Mouse (Mus musculus): ENCODE data around the gene Specc1. TPM values are rescaled to one million over a fixed set of nuclear protein-coding genes. Genes with fewer than 3 reads are reported as not detected.

Gene Specc1
- polyA plus RNA-seq, 1 experiment from 2014 or later: 10.2 TPM

GRCm38 (mm10) chr11:62130685-62131295 lies 174.2 kb downstream of the Specc1 start:
- Histone ChIP-seq H3K9ac (no peak overlapping the region), H3K4me1 (replicated peaks) (peaks cover 15% of the 10 kb centered on the region), H3K4me3 (no peak overlapping the region), H3K36me3 (peaks cover 16% of the 10 kb centered on the region), H3K27me3 (no peaks in the 10 kb centered on the region), H3K27ac (replicated peaks) (no peak overlapping the region), H3K4me2 (no peak overlapping the region), H3K9me3 (no peaks in the 10 kb centered on the region)
- 21% methylated on average over 2 of the region's 2 CpGs for WGBS
- no peak for ATAC-seq (ENCODE audit: low read depth)

- H3K36me3 ChIP-seq: peaks cover 16% of the 10 kb centered on the region
- H3K9me3 ChIP-seq: no peaks in the 10 kb centered on the region
- H3K27me3 ChIP-seq: no peaks in the 10 kb centered on the region
- no peak overlapping the region for H3K4me3 ChIP-seq
- 82% methylated on average over 4 of the region's 4 CpGs for WGBS
- no peak overlapping the region for H3K27ac ChIP-seq (replicated peaks)
- no peak overlapping the region for H3K9ac ChIP-seq
- ATAC-seq (ENCODE audit: low read depth): no peak
- H3K4me2 ChIP-seq: no peak overlapping the region
- peaks cover 15% of the 10 kb centered on the region for H3K4me1 ChIP-seq (replicated peaks)
Measured at GRCm38 (mm10) chr11:62131601-62132000, 175.0 kb downstream of the Specc1 start.

DNA sequence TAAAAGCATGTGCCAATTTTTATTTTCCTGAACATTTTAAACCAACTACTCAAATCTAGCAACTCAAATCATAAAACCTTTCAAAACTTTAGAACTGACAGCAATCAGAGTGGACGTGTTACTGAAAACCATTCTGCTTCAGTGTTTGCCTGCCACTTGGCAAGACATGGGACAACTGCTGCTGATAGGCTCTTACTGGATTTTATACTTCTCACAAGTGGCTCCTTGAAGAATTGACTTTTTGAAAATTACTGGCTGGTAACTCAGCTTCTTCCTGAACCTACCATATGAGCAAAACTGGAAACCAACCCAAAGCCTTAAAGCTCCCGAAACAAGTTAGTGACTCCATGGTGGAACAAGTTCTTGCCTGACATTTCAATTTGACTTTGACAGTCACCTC lies 177.6 kb downstream of the Specc1 start:
- no peak overlapping the region for H3K9ac ChIP-seq
- H3K36me3 ChIP-seq: peaks cover 16% of the 10 kb centered on the region
- H3K4me1 ChIP-seq (replicated peaks): peaks cover 12% of the 10 kb centered on the region
- WGBS: 88% methylated on average over 2 of the region's 2 CpGs
- no peak overlapping the region for H3K4me3 ChIP-seq
- ATAC-seq (ENCODE audit: low read depth): no peak
- H3K27ac ChIP-seq (replicated peaks): no peak overlapping the region
- H3K4me2 ChIP-seq: no peak overlapping the region
- no peaks in the 10 kb centered on the region for H3K9me3 ChIP-seq
- no peaks in the 10 kb centered on the region for H3K27me3 ChIP-seq

- H3K27me3 ChIP-seq: no peaks in the 10 kb centered on the region
- WGBS: 80% methylated on average over 7 of the region's 7 CpGs
- no peak overlapping the region for H3K9ac ChIP-seq
- H3K36me3 ChIP-seq: peaks cover 23% of the 10 kb centered on the region
- no peak overlapping the region for H3K4me2 ChIP-seq
- no peak overlapping the region for H3K27ac ChIP-seq (replicated peaks)
- ATAC-seq (ENCODE audit: low read depth): no peak
- H3K4me1 ChIP-seq (replicated peaks): no peaks in the 10 kb centered on the region
- no peaks in the 10 kb centered on the region for H3K9me3 ChIP-seq
- no peak overlapping the region for H3K4me3 ChIP-seq
Measured at GRCm38 (mm10) chr11:62145216-62146110, 188.9 kb downstream of the Specc1 start.

DNA sequence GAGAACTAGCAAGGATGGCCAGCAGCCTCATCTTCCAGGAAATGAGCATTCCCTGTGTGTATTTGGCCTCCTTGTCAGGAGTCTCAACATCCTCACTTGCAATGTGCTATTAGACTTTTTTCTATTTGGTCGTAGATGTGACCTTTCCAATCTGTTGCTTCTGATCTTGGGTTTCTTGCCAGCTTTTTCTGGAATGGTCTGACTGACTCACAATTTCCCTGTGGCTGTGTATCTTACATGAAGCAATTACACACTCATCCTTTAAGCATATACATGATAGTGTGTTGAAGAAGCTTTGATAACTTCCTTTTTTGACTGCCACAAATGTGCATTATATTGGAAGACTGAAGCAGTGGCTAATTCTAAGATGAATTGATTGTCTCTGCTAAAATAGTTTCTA lies 190.1 kb downstream of the Specc1 start:
- H3K4me3 ChIP-seq: no peak overlapping the region
- ATAC-seq (ENCODE audit: low read depth): no peak
- H3K4me1 ChIP-seq (replicated peaks): no peaks in the 10 kb centered on the region
- H3K27me3 ChIP-seq: no peaks in the 10 kb centered on the region
- no peak overlapping the region for H3K9ac ChIP-seq
- H3K36me3 ChIP-seq: peaks cover 23% of the 10 kb centered on the region
- WGBS: 93% methylated on average over 1 of the region's 1 CpGs
- H3K4me2 ChIP-seq: no peak overlapping the region
- H3K27ac ChIP-seq (replicated peaks): no peak overlapping the region
- no peaks in the 10 kb centered on the region for H3K9me3 ChIP-seq

DNA sequence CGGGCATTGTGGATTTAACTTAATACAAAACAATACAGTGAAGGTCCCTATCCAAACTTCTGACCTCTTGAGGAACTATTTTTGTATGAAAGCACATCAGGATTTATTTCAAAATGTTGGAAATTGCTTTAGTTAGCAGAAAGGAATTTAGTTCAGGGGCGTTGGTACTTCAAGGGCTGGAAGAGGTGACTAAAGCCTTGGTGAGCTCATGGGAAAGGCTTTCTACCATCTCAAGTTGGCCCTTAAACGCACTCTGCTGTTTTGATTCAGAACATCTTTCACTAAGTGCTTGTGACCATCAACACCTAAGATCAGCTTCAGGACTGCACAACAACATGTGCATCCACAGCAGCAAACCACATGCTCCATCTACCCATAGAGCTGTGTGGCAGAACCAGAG lies 191.5 kb downstream of the Specc1 start:
- Histone ChIP-seq H3K4me2 (no peak overlapping the region), H3K4me1 (replicated peaks) (no peaks in the 10 kb centered on the region), H3K9me3 (no peaks in the 10 kb centered on the region), H3K27ac (replicated peaks) (no peak overlapping the region), H3K36me3 (peaks cover 23% of the 10 kb centered on the region), H3K4me3 (no peak overlapping the region), H3K9ac (no peak overlapping the region), H3K27me3 (no peaks in the 10 kb centered on the region)
- 95% methylated on average over 3 of the region's 3 CpGs for WGBS
- no peak for ATAC-seq (ENCODE audit: low read depth)

- Histone ChIP-seq H3K27me3 (no peaks in the 10 kb centered on the region), H3K9me3 (no peaks in the 10 kb centered on the region), H3K36me3 (peaks cover 23% of the 10 kb centered on the region), H3K27ac (replicated peaks) (no peak overlapping the region), H3K4me1 (replicated peaks) (no peaks in the 10 kb centered on the region), H3K4me2 (no peak overlapping the region), H3K9ac (no peak overlapping the region), H3K4me3 (no peak overlapping the region)
- 93% methylated on average over 6 of the region's 6 CpGs for WGBS
- ATAC-seq (ENCODE audit: low read depth): no peak
Measured at GRCm38 (mm10) chr11:62148449-62148848, 191.9 kb downstream of the Specc1 start.

GRCm38 (mm10) chr11:62153057-62153456 lies 196.5 kb downstream of the Specc1 start:
- Histone ChIP-seq H3K27ac (replicated peaks) (no peak overlapping the region), H3K4me1 (replicated peaks) (peaks cover 16% of the 10 kb centered on the region), H3K4me2 (no peak overlapping the region), H3K27me3 (no peaks in the 10 kb centered on the region), H3K9ac (no peak overlapping the region), H3K4me3 (no peak overlapping the region), H3K36me3 (peaks cover 5% of the 10 kb centered on the region), H3K9me3 (no peaks in the 10 kb centered on the region)
- no peak for ATAC-seq (ENCODE audit: low read depth)
- 88% methylated on average over 4 of the region's 4 CpGs for WGBS

GRCm38 (mm10) chr11:62159803-62160202 lies 203.2 kb downstream of the Specc1 start:
- H3K9me3 ChIP-seq: no peaks in the 10 kb centered on the region
- H3K9ac ChIP-seq: no peak overlapping the region
- no peak overlapping the region for H3K27ac ChIP-seq (replicated peaks)
- no peak overlapping the region for H3K4me3 ChIP-seq
- no peaks in the 10 kb centered on the region for H3K27me3 ChIP-seq
- peaks cover 11% of the 10 kb centered on the region for H3K36me3 ChIP-seq
- no peak overlapping the region for H3K4me2 ChIP-seq
- ATAC-seq (ENCODE audit: low read depth): no peak
- WGBS: 89% methylated on average over 7 of the region's 7 CpGs
- peaks cover 10% of the 10 kb centered on the region for H3K4me1 ChIP-seq (replicated peaks)

DNA sequence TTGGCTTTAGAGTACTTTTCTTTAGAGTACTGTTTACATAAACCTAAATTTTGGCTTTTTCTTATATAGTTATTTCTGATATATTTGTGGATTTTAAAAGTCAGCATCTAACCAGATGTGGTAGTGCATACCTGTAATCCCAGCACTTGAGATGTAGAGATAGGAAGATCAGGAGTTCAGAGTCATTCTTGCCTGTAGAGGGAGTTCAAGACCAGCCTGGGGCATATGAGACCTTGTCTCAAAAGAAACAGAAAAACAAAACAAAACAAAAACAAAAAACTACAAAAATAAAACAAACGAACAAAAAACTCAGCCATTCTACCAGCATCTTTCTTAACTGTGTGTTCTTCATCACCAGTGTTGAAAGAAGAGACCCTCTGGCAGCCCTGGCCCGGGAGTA lies 204.9 kb downstream of the Specc1 start:
- 88% methylated on average over 2 of the region's 2 CpGs for WGBS

DNA sequence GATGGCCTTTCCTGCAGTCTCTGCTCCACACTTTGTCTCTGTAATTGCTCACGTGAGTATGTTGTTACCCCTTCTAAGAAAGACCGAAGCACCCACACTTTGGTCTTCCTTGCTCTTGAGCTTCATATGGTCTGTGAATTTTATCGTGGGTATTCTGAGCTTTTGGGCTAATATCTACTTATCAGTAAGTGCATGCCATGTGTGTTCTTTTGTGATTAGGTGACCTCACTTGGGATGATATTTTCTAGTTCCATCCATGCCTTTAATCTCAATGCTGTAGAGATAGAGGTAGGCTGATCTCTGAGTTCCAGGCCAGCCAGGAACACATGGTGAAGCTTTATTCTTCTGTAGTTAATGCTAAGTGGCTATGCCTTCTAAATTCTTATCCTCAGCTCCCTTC lies 207.8 kb downstream of the Specc1 start:
- Histone ChIP-seq H3K4me2 (no peak overlapping the region), H3K36me3 (peaks cover 11% of the 10 kb centered on the region), H3K4me1 (replicated peaks) (no peaks in the 10 kb centered on the region), H3K9me3 (no peaks in the 10 kb centered on the region), H3K27me3 (no peaks in the 10 kb centered on the region), H3K4me3 (no peak overlapping the region), H3K27ac (replicated peaks) (no peak overlapping the region), H3K9ac (no peak overlapping the region)
- 91% methylated on average over 3 of the region's 3 CpGs for WGBS
- no peak for ATAC-seq (ENCODE audit: low read depth)

More for the DNA sequence above, 204.9 kb downstream of the Specc1 start:
- ATAC-seq (ENCODE audit: low read depth): no peak
- H3K27me3 ChIP-seq: no peaks in the 10 kb centered on the region
- H3K9me3 ChIP-seq: no peaks in the 10 kb centered on the region
- no peak overlapping the region for H3K9ac ChIP-seq
- no peaks in the 10 kb centered on the region for H3K4me1 ChIP-seq (replicated peaks)
- H3K27ac ChIP-seq (replicated peaks): no peak overlapping the region
- H3K4me2 ChIP-seq: no peak overlapping the region
- H3K4me3 ChIP-seq: no peak overlapping the region
- peaks cover 11% of the 10 kb centered on the region for H3K36me3 ChIP-seq

GRCm38 (mm10) chr11:62166503-62166902 lies 209.9 kb downstream of the Specc1 start:
- ATAC-seq (ENCODE audit: low read depth): no peak
- 71% methylated on average over 3 of the region's 3 CpGs for WGBS

More at GRCm38 (mm10) chr11:62166503-62166902, 209.9 kb downstream of the Specc1 start:
- Histone ChIP-seq H3K9ac (no peak overlapping the region), H3K27me3 (no peaks in the 10 kb centered on the region), H3K9me3 (no peaks in the 10 kb centered on the region), H3K4me3 (no peak overlapping the region), H3K4me2 (no peak overlapping the region), H3K36me3 (peaks cover 29% of the 10 kb centered on the region), H3K27ac (replicated peaks) (no peak overlapping the region), H3K4me1 (replicated peaks) (no peaks in the 10 kb centered on the region)
